Mouse (Mus musculus) cerebellum, adult 2 months (tissue): Measurements from ENCODE around the gene Zfyve28. TPM values are rescaled to one million over a fixed set of nuclear protein-coding genes. Genes with fewer than 3 reads are reported as not detected.

ENCODE experiments used
- DNase-seq, 2 experiments: peaks; one replicate each; pipeline ENCODE4 v3.0.0; 2021
- H3K27ac ChIP-seq: fragments of 200-500 bp; 2 replicates; pipeline ENCODE4 v1.5.1; 2012; ENCODE audit warnings: low read length, control low read depth, inconsistent platforms; ENCODE audit not compliant: insufficient read depth
- H3K27me3 ChIP-seq: fragments of 200-500 bp; 2 replicates; pipeline ENCODE4 v1.6.1; 2012; ENCODE audit warnings: inconsistent platforms, mild to moderate bottlenecking, low read length, moderate library complexity; ENCODE audit not compliant: control insufficient read depth, insufficient read depth
- H3K4me1 ChIP-seq: fragments of 200-500 bp; 2 replicates; pipeline ENCODE4 v1.6.1; 2011; ENCODE audit warnings: low read length; ENCODE audit not compliant: control insufficient read depth, insufficient read depth
- H3K4me3 ChIP-seq: fragments of 200-500 bp; replicated peaks from 2 replicates; pipeline ENCODE3; 2011; ENCODE audit warnings: mild to moderate bottlenecking, low read depth, low read length, control low read depth; ENCODE audit not compliant: insufficient read depth
- CTCF ChIP-seq: fragments of 200-500 bp; IDR thresholded peaks from 2 replicates; pipeline ENCODE4 v1.5.1; 2011; ENCODE audit warnings: low read depth, mild to moderate bottlenecking, control low read depth, low read length, moderate library complexity, borderline replicate concordance; ENCODE audit not compliant: insufficient read depth
- POLR2A ChIP-seq: fragments of 200-500 bp; IDR thresholded peaks from 2 replicates; pipeline ENCODE4 v1.6.1; 2011; ENCODE audit warnings: low read length, control low read depth, borderline replicate concordance; ENCODE audit not compliant: insufficient read depth
- WGBS: fragments of 180-500 bp; shearing (Covaris S2); methylation state at CpG from one replicate; pipeline ENCODE4 v1.1.7; 2018; 5-methylcytosine and 5-hydroxymethylcytosine counted together
- polyA plus RNA-seq: library from polyadenylated mRNA; depleted of rRNA; stranded (reverse); fragments of >200 nt; gene quantifications from 2 replicates; pipeline ENCODE4 v1.2.3, GENCODE M21; 2012

The Zfyve28 gene
- polyA plus RNA-seq, 1 experiment = 62.9 TPM

- no peaks in the 10 kb centered on the region for H3K27me3 ChIP-seq
- no peak for DNase-seq
- TF ChIP-seq POLR2A = no peak
- no peak for TF ChIP-seq CTCF
- H3K4me3 ChIP-seq = no peak overlapping the region
- 44% methylated on average over 1 of the region's 1 CpGs for WGBS
- H3K27ac ChIP-seq = no peak overlapping the region
- H3K4me1 ChIP-seq = peaks cover 17% of the 10 kb centered on the region
Measured at GRCm38 (mm10) chr5:34194426-34194825, 93.8 kb downstream of the Zfyve28 start.

- Histone ChIP-seq H3K4me1 (peaks cover 20% of the 10 kb centered on the region), H3K27ac (no peak overlapping the region), H3K27me3 (no peaks in the 10 kb centered on the region), H3K4me3 (no peak overlapping the region)
- WGBS = 70% methylated on average over 4 of the region's 4 CpGs
- no peak for DNase-seq
- TF ChIP-seq POLR2A = no peak
- no peak for TF ChIP-seq CTCF
Measured at GRCm38 (mm10) chr5:34191843-34192242, 96.4 kb downstream of the Zfyve28 start.

GRCm38 (mm10) chr5:34191021-34191420, 97.2 kb downstream of the Zfyve28 start:
- H3K27ac ChIP-seq = no peak overlapping the region

GRCm38 (mm10) chr5:34189521-34189920, 98.7 kb downstream of the Zfyve28 start:
- TF ChIP-seq POLR2A (no peak), CTCF (no peak)
- Histone ChIP-seq H3K4me3 (no peak overlapping the region), H3K27ac (0 out of 2 replicates have a peak overlapping the region, but pooled peaks have one; percentile 28), H3K4me1 (peaks cover 28% of the 10 kb centered on the region), H3K27me3 (no peaks in the 10 kb centered on the region)
- 68% methylated on average over 1 of the region's 1 CpGs for WGBS
- DNase-seq = peak in 1 of 2 experiments; percentile 21

More at GRCm38 (mm10) chr5:34191021-34191420, 97.2 kb downstream of the Zfyve28 start:
- no peaks in the 10 kb centered on the region for H3K27me3 ChIP-seq
- peaks cover 15% of the 10 kb centered on the region for H3K4me1 ChIP-seq
- no peak for TF ChIP-seq POLR2A
- no peak for TF ChIP-seq CTCF
- no peak overlapping the region for H3K4me3 ChIP-seq
- DNase-seq = no peak
- WGBS = 48% methylated on average over 4 of the region's 4 CpGs

GRCm38 (mm10) chr5:34188856-34189255, 99.4 kb downstream of the Zfyve28 start:
- TF ChIP-seq POLR2A = no peak
- TF ChIP-seq CTCF = no peak
- H3K27me3 ChIP-seq = no peaks in the 10 kb centered on the region
- 68% methylated on average over 2 of the region's 2 CpGs for WGBS
- H3K27ac ChIP-seq = 0 out of 2 replicates have a peak overlapping the region, but pooled peaks have one; percentile 28
- H3K4me3 ChIP-seq = no peak overlapping the region
- peak in 1 of 2 experiments; percentile 21 for DNase-seq
- H3K4me1 ChIP-seq = peaks cover 34% of the 10 kb centered on the region

- H3K4me1 ChIP-seq = peaks cover 43% of the 10 kb centered on the region
Measured at GRCm38 (mm10) chr5:34187601-34188316, 100.5 kb downstream of the Zfyve28 start, which contains the start of gene Mxd4. Gene Mxd4, minus strand, starts transcription at chr5:34187720.

GRCm38 (mm10) chr5:34186961-34187391, 101.3 kb downstream of the Zfyve28 start:
- WGBS = under 1% methylated on average over 46 of the region's 46 CpGs
- H3K27me3 ChIP-seq = no peaks in the 10 kb centered on the region
- DNase-seq = peak; percentile 68 to 69
- peak overlapping the region; percentile 60 for H3K27ac ChIP-seq
- TF ChIP-seq CTCF (no peak), POLR2A (no peak)
- H3K4me1 ChIP-seq = peaks cover 46% of the 10 kb centered on the region
- peak overlapping the region; percentile 61 for H3K4me3 ChIP-seq

More at GRCm38 (mm10) chr5:34187601-34188316, 100.5 kb downstream of the Zfyve28 start, which contains the start of gene Mxd4:
- no peaks in the 10 kb centered on the region for H3K27me3 ChIP-seq
- peak within 1 kb of the TSS; percentile 60 for H3K27ac ChIP-seq
- WGBS = under 1% methylated on average over 60 of the region's 60 CpGs
- TF ChIP-seq POLR2A (peak; percentile 74), CTCF (no peak)
- peak; percentile 99 to 100 for DNase-seq
- H3K4me3 ChIP-seq = peak within 1 kb of the TSS; percentile 61

GRCm38 (mm10) chr5:34186391-34186790, 101.9 kb downstream of the Zfyve28 start:
- WGBS = 6% methylated on average over 2 of the region's 2 CpGs
- Histone ChIP-seq H3K27ac (peak overlapping the region; percentile 30), H3K4me3 (peak overlapping the region; percentile 61), H3K4me1 (peaks cover 51% of the 10 kb centered on the region), H3K27me3 (no peaks in the 10 kb centered on the region)
- TF ChIP-seq CTCF (no peak), POLR2A (no peak)
- no peak for DNase-seq
